Mouse (Mus musculus): ENCODE measurements around the gene Hdac9. TPM values are rescaled to one million over a fixed set of nuclear protein-coding genes. Genes with fewer than 3 reads are reported as not detected.

The Hdac9 gene
- polyA plus RNA-seq, 1 experiment from 2014 or later: 11.4 TPM

DNA sequence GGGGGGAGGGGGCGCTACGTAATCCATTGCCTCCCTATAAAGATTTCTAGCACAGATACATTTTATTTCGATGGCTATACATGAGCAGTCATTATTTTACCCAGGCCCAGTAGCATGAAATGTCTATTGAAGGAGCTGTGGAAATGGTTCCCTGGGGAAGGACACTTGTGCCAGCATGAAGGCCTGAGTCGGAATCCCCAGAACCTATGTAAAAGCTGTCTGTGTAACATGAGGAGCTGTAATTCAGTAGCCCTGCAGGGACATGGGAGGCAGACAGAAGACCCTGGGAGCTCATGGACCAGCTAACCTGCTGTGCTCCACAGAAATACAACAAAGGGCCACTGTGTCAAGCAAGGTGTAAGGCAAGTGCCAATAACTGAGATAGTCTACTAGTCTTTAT, 75.7 kb downstream of the Hdac9 start:
- Histone ChIP-seq H3K36me3 (no peaks in the 10 kb centered on the region), H3K4me2 (no peak overlapping the region), H3K27me3 (replicated peaks) (no peaks in the 10 kb centered on the region), H3K27ac (replicated peaks) (no peak overlapping the region), H3K9me3 (replicated peaks) (no peaks in the 10 kb centered on the region), H3K4me1 (peaks cover 5% of the 10 kb centered on the region; the same call in 1 of the 2 replicates), H3K4me3 (replicated peaks) (no peak overlapping the region), H3K9ac (replicated peaks) (no peak overlapping the region)
- peak; percentile 41; the same call in 1 of the 2 replicates for ATAC-seq (ENCODE audit: low FRiP score)
- WGBS: 53% methylated on average over 4 of the region's 4 CpGs

DNA sequence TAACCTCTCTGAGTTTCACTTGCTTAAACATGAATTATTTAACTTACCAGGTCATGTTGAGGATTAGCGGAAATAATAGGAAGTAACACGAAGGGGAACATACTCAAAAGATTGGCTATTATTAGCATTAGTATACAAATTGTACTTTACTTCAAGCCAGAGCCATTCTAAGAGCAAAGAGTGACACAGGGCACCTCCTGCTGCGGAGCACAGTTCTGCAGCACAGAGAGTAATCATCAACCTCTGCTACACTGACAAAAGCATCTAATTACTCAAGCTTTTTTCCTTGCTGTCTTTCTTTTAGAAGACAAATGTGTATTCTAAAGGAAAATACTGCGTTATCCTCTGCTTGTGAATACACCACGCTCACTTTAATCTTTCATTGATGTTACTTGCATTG, 79.6 kb downstream of the Hdac9 start:
- ATAC-seq (ENCODE audit: low FRiP score): no peak
- H3K9ac ChIP-seq (replicated peaks): no peak overlapping the region
- H3K4me1 ChIP-seq: peaks cover 5% of the 10 kb centered on the region; the same call in 1 of the 2 replicates
- H3K36me3 ChIP-seq: no peaks in the 10 kb centered on the region
- no peaks in the 10 kb centered on the region for H3K9me3 ChIP-seq (replicated peaks)
- H3K27me3 ChIP-seq (replicated peaks): no peaks in the 10 kb centered on the region; the same call in 1 of the 2 replicates
- H3K27ac ChIP-seq (replicated peaks): no peak overlapping the region
- H3K4me2 ChIP-seq: no peak overlapping the region
- WGBS: 18% methylated on average over 5 of the region's 5 CpGs
- H3K4me3 ChIP-seq (replicated peaks): no peak overlapping the region

DNA sequence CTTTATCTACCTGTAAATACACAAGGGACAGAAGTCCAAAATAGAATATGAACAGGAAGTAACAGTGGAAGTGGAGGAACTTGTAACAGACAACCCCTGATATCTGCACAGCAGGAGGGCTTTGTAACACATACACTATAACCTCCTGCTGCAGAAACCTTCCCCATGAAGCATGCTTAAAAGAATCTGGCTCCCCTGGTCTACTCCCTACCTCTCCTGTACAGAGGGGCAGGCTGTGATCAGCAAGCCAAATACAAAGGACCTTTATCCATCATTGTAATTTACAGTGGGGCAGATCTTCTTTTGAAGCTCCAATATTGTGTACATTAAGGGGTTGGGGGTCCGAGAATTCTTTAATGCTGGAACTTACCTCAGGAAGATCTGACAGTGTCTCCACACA, 80.0 kb downstream of the Hdac9 start:
- no peak for ATAC-seq (ENCODE audit: low FRiP score)
- H3K27ac ChIP-seq (replicated peaks): no peak overlapping the region
- peaks cover 5% of the 10 kb centered on the region; the same call in 1 of the 2 replicates for H3K4me1 ChIP-seq
- H3K4me2 ChIP-seq: no peak overlapping the region
- no peaks in the 10 kb centered on the region for H3K36me3 ChIP-seq
- no peaks in the 10 kb centered on the region; the same call in 1 of the 2 replicates for H3K27me3 ChIP-seq (replicated peaks)
- no peaks in the 10 kb centered on the region for H3K9me3 ChIP-seq (replicated peaks)
- no peak overlapping the region for H3K4me3 ChIP-seq (replicated peaks)
- WGBS: 36% methylated on average over 1 of the region's 1 CpGs
- no peak overlapping the region for H3K9ac ChIP-seq (replicated peaks)

DNA sequence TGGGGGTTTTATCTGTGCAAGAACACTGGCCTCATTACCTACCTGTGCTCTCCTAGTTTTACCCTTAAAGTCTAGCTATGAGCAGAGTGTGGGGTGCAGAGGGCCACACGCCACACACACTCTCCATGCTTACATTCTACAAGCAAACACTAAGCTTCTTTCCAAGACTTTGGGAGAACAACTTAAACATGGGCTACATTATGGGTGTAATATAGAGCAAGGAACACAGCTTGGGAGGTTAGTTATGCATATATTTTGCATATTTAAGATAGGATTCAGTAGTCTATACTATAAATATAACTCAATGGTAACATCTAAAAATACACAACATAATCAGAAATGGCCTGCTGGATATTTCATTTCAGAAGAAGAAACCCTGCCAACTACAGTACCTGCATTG, 80.8 kb downstream of the Hdac9 start:
- H3K9me3 ChIP-seq (replicated peaks): no peaks in the 10 kb centered on the region
- H3K27me3 ChIP-seq (replicated peaks): no peaks in the 10 kb centered on the region; the same call in 1 of the 2 replicates
- no peak overlapping the region for H3K4me3 ChIP-seq (replicated peaks)
- peaks cover 2% of the 10 kb centered on the region; the same call in 1 of the 2 replicates for H3K4me1 ChIP-seq
- H3K36me3 ChIP-seq: no peaks in the 10 kb centered on the region
- ATAC-seq (ENCODE audit: low FRiP score): no peak
- 93% methylated on average over 1 of the region's 1 CpGs for WGBS
- no peak overlapping the region for H3K4me2 ChIP-seq
- H3K27ac ChIP-seq (replicated peaks): no peak overlapping the region
- no peak overlapping the region for H3K9ac ChIP-seq (replicated peaks)

DNA sequence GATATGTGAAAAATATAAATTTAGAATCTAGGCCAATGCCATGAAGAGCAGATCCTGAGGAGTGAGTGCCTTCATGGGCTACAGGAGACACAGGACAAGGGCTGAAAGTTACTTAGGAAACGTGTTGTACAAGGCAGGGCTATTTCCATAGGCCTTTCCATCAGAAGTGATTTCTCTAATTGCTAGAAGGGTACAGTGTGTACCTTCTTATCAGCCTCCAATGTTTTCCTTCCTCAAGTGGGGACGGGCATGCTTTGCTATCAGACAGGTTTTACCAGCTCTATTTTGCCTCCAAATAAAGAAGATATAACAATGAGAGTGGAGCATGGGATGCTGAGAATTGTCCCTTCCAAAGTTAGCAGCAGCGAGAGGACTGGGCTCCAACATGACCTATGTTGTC, 81.4 kb downstream of the Hdac9 start:
- H3K4me3 ChIP-seq (replicated peaks): no peak overlapping the region

DNA sequence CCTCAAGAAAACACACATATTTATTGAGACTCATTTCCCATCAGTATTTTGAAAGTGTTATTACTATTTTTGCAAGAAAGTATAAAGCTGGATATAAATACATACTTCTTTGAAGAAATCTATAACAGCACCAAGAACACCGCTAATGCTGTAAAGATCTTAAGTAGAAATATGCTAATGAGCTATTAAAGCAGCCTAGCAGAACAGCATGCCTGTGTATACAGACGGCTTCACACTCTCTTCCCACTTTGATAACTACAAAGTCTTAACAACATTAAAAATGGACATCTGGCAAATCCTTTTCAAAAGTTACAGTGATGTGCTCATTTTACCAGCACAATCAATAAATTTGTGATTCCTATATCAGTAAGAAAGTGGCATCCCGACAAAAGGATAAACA, 88.2 kb downstream of the Hdac9 start:
- H3K9ac ChIP-seq (replicated peaks): no peak overlapping the region
- no peak for ATAC-seq (ENCODE audit: low FRiP score)
- H3K4me2 ChIP-seq: no peak overlapping the region

More for the DNA sequence above, 81.4 kb downstream of the Hdac9 start:
- ATAC-seq (ENCODE audit: low FRiP score): no peak
- Histone ChIP-seq H3K9me3 (replicated peaks) (no peaks in the 10 kb centered on the region), H3K4me1 (no peaks in the 10 kb centered on the region), H3K27ac (replicated peaks) (no peak overlapping the region), H3K36me3 (no peaks in the 10 kb centered on the region), H3K9ac (replicated peaks) (no peak overlapping the region), H3K27me3 (replicated peaks) (no peaks in the 10 kb centered on the region; the same call in 1 of the 2 replicates), H3K4me2 (no peak overlapping the region)
- 95% methylated on average over 3 of the region's 3 CpGs for WGBS

DNA sequence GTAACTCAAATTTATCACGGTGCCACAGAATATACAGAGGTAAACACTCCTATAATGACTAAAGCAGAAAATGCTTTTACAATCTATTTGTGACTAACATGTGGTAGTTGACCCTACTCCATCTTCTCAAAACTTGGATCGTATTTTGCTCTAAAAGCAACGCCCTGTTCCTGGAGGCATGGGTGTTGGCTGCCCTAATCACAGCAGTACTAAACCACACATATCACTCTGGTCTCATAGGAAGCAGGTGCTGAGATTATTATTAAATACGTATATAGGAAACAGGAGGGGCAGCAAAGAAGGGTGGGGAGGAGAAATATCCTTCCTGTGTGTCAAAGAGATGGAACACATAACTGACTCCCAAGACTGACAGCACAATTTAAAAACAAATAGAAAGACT, 90.0 kb downstream of the Hdac9 start:
- Histone ChIP-seq H3K27ac (replicated peaks) (no peak overlapping the region), H3K4me1 (peaks cover 4% of the 10 kb centered on the region; the same call in 1 of the 2 replicates), H3K27me3 (replicated peaks) (no peaks in the 10 kb centered on the region), H3K4me2 (no peak overlapping the region), H3K36me3 (no peaks in the 10 kb centered on the region), H3K4me3 (replicated peaks) (no peak overlapping the region), H3K9ac (replicated peaks) (no peak overlapping the region), H3K9me3 (replicated peaks) (no peaks in the 10 kb centered on the region)
- ATAC-seq (ENCODE audit: low FRiP score): no peak
- 89% methylated on average over 4 of the region's 4 CpGs for WGBS

More for the DNA sequence above, 88.2 kb downstream of the Hdac9 start:
- Histone ChIP-seq H3K36me3 (no peaks in the 10 kb centered on the region), H3K27ac (replicated peaks) (no peak overlapping the region), H3K4me3 (replicated peaks) (no peak overlapping the region), H3K9me3 (replicated peaks) (no peaks in the 10 kb centered on the region), H3K27me3 (replicated peaks) (no peaks in the 10 kb centered on the region), H3K4me1 (no peaks in the 10 kb centered on the region)
- 64% methylated on average over 3 of the region's 3 CpGs for WGBS

DNA sequence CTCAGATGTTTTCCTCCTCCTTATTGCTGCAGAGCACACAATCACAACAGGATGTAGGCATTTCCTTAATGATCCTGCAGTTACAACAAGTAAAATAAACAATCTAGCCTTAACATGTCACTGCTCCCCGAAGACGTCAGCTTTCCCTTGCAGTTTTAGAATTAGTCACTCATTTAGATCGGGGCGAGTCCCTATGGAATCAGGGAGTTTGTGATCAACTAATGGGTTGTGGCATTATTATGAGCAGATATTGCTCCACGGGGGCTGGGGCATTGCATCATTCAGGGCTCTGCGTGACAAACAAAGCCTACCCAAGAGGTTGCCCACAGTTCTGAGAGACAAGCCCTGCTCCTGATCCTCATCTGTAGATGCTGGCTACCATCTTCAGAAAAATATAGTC, 96.7 kb downstream of the Hdac9 start:
- WGBS: 44% methylated on average over 6 of the region's 6 CpGs
- Histone ChIP-seq H3K36me3 (no peaks in the 10 kb centered on the region), H3K4me2 (no peak overlapping the region), H3K9me3 (replicated peaks) (no peaks in the 10 kb centered on the region), H3K4me1 (peaks cover 9% of the 10 kb centered on the region; the same call in 1 of the 2 replicates), H3K4me3 (replicated peaks) (no peak overlapping the region), H3K27ac (replicated peaks) (no peak overlapping the region), H3K27me3 (replicated peaks) (no peaks in the 10 kb centered on the region), H3K9ac (replicated peaks) (no peak overlapping the region)
- ATAC-seq (ENCODE audit: low FRiP score): no peak

DNA sequence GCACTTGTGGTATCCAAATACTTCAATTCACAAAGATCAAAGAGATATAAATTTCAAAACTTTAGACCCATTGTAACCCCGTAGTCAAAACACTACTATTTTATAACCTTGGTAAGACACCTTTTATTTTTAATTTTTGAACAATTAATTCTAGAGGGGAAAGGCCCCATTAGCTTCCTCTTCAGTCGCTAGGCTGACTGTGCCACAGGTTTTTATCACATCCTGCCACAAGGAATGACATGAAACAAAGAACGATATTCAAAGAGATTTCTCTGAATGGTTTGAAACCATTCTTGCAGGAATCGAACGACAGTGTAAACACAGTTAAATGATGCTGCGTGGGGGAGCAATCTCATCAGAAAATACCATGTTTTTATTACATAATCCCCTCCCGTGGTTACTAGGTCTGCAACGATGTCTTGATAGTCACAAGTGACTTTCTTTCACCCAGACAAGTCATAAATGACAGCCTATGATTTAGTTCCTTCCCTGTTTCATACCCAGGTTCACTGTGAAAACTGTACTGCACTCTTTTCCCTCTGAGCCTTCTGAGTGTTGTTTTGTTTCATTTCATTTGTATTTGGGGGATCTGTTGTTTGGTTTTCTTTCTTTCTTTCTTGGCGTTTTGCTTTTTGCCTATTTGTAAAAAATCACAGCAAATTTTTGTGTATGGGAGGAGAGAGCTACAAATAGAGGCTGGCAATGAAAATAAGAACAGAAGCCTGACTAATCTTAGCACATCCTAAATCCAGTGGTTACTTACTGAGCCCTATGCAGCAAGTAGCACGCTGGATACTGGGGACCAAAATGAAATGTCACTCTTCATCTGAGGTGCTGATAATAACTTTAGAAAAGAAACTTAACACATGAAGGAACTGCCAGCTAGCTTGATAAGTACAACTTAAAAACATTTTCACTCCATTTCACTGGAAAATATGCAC, 105.0 kb downstream of the Hdac9 start:
- ATAC-seq (ENCODE audit: low FRiP score): no peak

DNA sequence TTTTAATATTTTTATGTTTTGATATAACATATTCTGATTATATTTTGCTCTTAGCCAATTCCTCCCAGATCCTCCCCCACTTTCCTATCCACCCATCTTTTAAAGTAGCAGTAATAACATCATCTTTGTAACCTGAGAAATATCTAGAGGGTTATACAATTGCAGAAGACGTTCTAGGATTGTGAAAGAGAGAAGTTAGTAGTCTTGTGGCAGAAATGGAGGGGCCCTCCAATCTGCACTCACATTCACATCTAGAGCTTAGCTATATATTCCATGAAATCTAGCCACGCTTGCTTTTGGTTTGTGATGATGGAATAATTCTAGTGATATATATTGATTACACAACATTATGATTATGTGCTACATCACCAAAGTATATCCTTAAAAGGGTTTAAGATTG, 106.7 kb downstream of the Hdac9 start:
- H3K9ac ChIP-seq (replicated peaks): no peak overlapping the region
- no peak overlapping the region for H3K4me3 ChIP-seq (replicated peaks)
- H3K27ac ChIP-seq (replicated peaks): no peak overlapping the region
- no peaks in the 10 kb centered on the region for H3K9me3 ChIP-seq (replicated peaks)
- H3K4me1 ChIP-seq: no peaks in the 10 kb centered on the region
- WGBS: 86% methylated on average over 2 of the region's 2 CpGs
- ATAC-seq (ENCODE audit: low FRiP score): no peak
- no peak overlapping the region for H3K4me2 ChIP-seq
- no peaks in the 10 kb centered on the region for H3K36me3 ChIP-seq
- H3K27me3 ChIP-seq (replicated peaks): no peaks in the 10 kb centered on the region

More for the DNA sequence above, 105.0 kb downstream of the Hdac9 start:
- Histone ChIP-seq H3K27ac (replicated peaks) (no peak overlapping the region), H3K4me3 (replicated peaks) (no peak overlapping the region), H3K36me3 (no peaks in the 10 kb centered on the region), H3K4me2 (no peak overlapping the region), H3K9ac (replicated peaks) (no peak overlapping the region), H3K4me1 (no peaks in the 10 kb centered on the region), H3K27me3 (replicated peaks) (no peaks in the 10 kb centered on the region), H3K9me3 (replicated peaks) (no peaks in the 10 kb centered on the region)
- WGBS: 62% methylated on average over 10 of the region's 10 CpGs

DNA sequence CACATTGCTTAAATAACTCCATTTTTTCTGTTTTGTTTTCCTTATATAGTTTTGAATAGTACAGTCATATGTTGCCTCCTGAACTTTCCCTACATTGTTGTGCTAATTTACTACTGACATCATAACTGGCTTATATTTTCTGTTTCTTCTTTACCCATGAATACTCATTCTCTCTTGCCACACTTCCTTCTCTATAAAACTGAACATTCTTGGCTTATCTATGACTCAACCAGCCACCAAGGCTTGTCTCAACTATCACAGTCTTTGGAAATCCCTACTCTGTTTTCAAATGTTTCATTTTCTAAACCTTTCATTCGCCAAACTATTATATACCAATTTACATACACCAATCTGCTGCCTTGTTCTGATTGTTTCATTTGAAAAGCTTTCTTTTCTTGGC, 108.7 kb downstream of the Hdac9 start:
- H3K36me3 ChIP-seq: no peaks in the 10 kb centered on the region
- H3K27ac ChIP-seq (replicated peaks): no peak overlapping the region
- no peak overlapping the region for H3K4me2 ChIP-seq
- no peaks in the 10 kb centered on the region for H3K27me3 ChIP-seq (replicated peaks)
- H3K9ac ChIP-seq (replicated peaks): no peak overlapping the region
- ATAC-seq (ENCODE audit: low FRiP score): no peak
- H3K4me1 ChIP-seq: no peaks in the 10 kb centered on the region
- no peak overlapping the region for H3K4me3 ChIP-seq (replicated peaks)
- H3K9me3 ChIP-seq (replicated peaks): no peaks in the 10 kb centered on the region
- 94% methylated on average over 1 of the region's 1 CpGs for WGBS

DNA sequence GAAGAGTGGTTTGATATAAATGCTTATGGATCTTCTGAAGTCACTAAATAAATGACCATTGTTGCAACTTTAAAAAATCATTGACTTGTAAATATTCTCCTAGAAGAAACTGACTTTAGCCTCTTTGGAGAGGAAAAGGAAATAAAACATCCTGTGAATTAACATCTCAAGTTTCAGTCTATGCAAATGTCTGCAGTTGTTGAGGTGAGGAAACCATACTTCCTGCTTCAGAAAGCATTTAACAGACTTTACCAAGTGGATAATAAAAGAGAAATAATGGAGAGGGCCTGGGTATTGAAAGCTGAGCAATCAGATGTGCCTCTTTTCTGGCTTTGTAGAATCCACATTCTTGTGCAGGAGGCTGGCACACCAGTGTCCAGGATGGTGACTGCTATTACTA, 110.4 kb downstream of the Hdac9 start:
- Histone ChIP-seq H3K4me2 (no peak overlapping the region), H3K4me1 (no peaks in the 10 kb centered on the region), H3K4me3 (replicated peaks) (no peak overlapping the region), H3K9ac (replicated peaks) (no peak overlapping the region), H3K36me3 (no peaks in the 10 kb centered on the region), H3K27me3 (replicated peaks) (no peaks in the 10 kb centered on the region), H3K9me3 (replicated peaks) (no peaks in the 10 kb centered on the region), H3K27ac (replicated peaks) (no peak overlapping the region)
- no peak for ATAC-seq (ENCODE audit: low FRiP score)

Measured in neural tube, embryonic 15.5 days (tissue).